Mouse (Mus musculus) adrenal gland, postnatal 14 days (tissue): ENCODE measurements around the gene Iah1. TPM values are rescaled to one million over a fixed set of nuclear protein-coding genes. Genes with fewer than 3 reads are reported as not detected.
A peak's percentile ranks its signal among the peaks of the same experiment; 100 is the strongest.

Experiments used
- DNase-seq: peaks from one replicate; pipeline ENCODE4 v3.0.0; 2021; ENCODE audit warnings: mixed read lengths
- total RNA-seq: library from RNA; stranded (reverse); gene quantifications from 2 replicates; pipeline ENCODE4 v1.2.3, GENCODE M21; 2021

Gene Iah1
- total RNA-seq, 1 experiment from 2014 or later = 79.7 TPM

DNA sequence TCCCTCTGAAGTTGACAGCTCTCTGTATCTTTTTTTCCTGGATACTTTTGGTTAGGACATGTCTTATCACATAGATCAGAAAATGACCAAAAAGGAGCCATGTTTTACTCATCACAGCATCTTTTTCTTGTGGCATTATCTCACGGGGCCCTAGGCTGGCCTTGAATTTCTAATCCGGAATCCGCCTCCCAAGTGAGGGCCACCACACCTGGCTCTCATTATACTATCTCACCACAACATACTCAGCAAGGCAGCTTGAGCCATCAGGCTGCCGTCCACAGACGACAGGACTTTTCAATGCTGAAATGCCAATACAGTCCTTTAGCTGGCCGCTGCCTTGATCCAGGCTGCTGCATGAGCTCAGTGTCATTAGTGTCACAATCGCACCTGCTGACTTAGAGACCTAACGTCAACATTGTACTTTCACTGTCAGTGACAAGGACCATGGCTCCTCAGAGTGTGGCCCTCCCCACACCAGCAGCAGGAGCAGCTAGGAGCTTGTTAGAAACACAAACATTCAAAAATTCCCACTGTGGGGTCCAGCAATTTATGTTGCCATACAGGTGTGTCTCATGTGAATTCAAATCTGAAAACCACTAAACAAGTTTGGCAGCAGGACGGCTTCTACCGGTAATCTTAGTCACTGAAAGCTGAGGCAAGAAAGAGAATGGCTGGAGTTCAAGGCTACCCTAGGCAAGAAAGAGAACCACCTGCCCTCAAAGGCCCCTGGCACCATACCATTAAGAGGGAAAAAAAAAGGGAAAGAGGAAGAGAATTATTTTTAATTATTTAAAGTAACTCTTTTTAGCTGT lies 48.6 kb downstream of the Iah1 start:
- DNase-seq = no peak

DNA sequence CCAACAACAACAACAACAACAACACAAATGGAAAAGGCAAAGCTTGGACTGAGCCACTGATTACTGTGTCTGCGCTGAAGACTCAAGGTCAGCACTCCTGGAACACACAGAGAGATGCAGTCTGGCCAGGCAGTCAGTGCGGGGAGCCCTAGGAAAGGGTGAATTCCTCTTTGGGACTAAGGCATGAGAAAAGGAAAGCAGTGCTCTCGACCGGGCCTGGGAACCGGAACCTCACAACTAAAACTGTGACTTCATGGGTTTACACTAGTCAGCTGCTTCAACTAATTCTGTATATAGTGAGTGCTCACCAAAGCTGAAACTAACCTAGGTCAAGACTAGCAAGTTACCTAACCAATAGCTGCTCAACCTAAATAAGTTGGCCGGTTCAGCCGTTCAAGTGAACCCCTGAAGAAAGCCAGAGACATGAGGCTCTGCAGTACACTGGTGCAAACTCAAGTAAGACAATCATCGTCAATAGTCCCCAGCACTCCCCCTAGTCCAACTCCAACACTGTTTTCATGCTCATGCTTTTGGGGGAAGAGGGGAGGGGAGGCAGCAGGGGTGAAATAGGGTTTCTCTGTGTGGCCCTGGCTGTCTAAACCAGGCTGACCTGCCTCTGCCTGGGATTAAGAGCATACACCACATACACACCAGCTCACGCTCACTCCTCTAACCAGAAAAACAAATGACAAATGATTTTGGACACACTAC lies 52.3 kb downstream of the Iah1 start:
- DNase-seq = peak; percentile 36

GRCm38 (mm10) chr12:21369087-21369410 lies 52.9 kb downstream of the Iah1 start:
- no peak for DNase-seq

DNA sequence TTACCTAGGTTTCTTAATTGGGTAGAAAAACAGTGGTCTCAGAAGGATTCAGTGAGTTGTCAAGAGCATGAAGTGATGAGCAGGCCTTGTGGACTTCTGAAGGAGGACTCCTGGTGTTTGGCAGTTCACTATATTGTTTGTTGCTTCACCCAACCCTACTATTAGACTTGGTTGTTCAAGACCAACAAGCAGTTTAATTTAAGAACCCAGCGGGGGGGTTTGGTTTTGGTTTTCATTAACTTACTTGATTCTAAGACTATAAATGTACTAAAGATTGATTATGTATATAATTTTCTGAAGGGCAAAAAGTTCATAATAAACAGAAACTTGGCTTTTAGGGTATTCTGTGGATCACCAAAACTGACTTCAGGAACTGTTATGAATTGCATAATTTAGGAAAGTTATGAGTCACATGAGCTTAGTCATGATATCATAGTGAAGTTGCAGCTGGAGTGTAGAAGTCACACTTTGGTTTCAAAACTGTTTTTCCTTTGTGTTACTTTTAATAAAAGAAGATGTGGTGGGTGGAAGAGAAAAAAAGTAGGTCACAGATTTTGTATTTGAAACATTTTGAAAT lies 53.9 kb downstream of the Iah1 start:
- no peak for DNase-seq

GRCm38 (mm10) chr12:21373100-21373819 lies 57.1 kb downstream of the Iah1 start, which contains the start of gene Adam17:
Adam17 (minus strand) TSS chr12:21373632.
- DNase-seq = peak; percentile 98

Other genes with a start within 250 kb of the Iah1 start
- 63.3 and 77.7 TPM in 2 replicates for gene Cpsf3, start 31.0 kb upstream of the Iah1 start, total RNA-seq
- gene Itgb1bp1, start 30.1 kb upstream of the Iah1 start, total RNA-seq = 70.1 and 70.4 TPM in 2 replicates
- 42.2 and 53.2 TPM in 2 replicates for gene Adam17, start 57.2 kb downstream of the Iah1 start, total RNA-seq
- gene Ywhaq, start 101.2 kb downstream of the Iah1 start, total RNA-seq = 257 and 263 TPM in 2 replicates